Mouse (Mus musculus): ENCODE measurements around the gene Lrch1.
A peak's percentile ranks its signal among the peaks of the same experiment; 100 is the strongest.

- TF ChIP-seq POLR2A (IDR thresholded peaks at IDR 0.05; ENCODE audit: insufficient read depth, low read depth, low read length) (no peak), EP300 (IDR thresholded peaks at IDR 0.05; ENCODE audit: insufficient read depth, low read depth, low read length) (no peak), CTCF (IDR thresholded peaks at IDR 0.05) (peak; percentile 75)
Measured at GRCm38 (mm10) chr14:74788766-74789165, 158.9 kb downstream of the Lrch1 start.
